Mouse (Mus musculus): ENCODE results near the gene Fst. TPM values are rescaled to one million over a fixed set of nuclear protein-coding genes. Genes with fewer than 3 reads are reported as not detected.
A peak's percentile ranks its signal among the peaks of the same experiment; 100 is the strongest.

Fst gene
- total RNA-seq, 2 experiments from 2014 or later, result 0.86 to 0.89 TPM

- intact Hi-C loops (cut with DNase I), result no loop called here
- DNase-seq, result no peak
Observed at GRCm38 (mm10) chr13:114425230-114425629, 33.5 kb downstream of the Fst start.

- intact Hi-C loops (cut with DNase I), result no loop called here
- no peak for DNase-seq
Observed at GRCm38 (mm10) chr13:114420235-114420634, 38.5 kb downstream of the Fst start.

- no peak for DNase-seq
- intact Hi-C loops (cut with DNase I), result no loop called here
Observed at GRCm38 (mm10) chr13:114419364-114419763, 39.4 kb downstream of the Fst start.

GRCm38 (mm10) chr13:114412326-114412725, 46.4 kb downstream of the Fst start:
- intact Hi-C loops (cut with DNase I), result no loop called here
- DNase-seq, result no peak

- no peak for DNase-seq
- intact Hi-C loops (cut with DNase I), result no loop called here
Observed at GRCm38 (mm10) chr13:114406866-114407265, 51.9 kb downstream of the Fst start.

- intact Hi-C loops (cut with DNase I), result no loop called here
- no peak for DNase-seq
Observed at GRCm38 (mm10) chr13:114406424-114406823, 52.3 kb downstream of the Fst start.

- peak; percentile 5 to 11 for DNase-seq
- intact Hi-C loops (cut with DNase I), result no loop called here
Observed at GRCm38 (mm10) chr13:114405100-114405715, 53.5 kb downstream of the Fst start.

Other genes with a start within 250 kb of the Fst start
- gene Ndufs4, start 70.7 kb downstream of the Fst start, total RNA-seq (2021), result 100 to 1,000 TPM; 566 to 598 TPM